Mouse (Mus musculus): ENCODE data around the gene Inppl1. TPM values are rescaled to one million over a fixed set of nuclear protein-coding genes. Genes with fewer than 3 reads are reported as not detected.

Gene Inppl1
- 100 to 1,000 TPM in 25 of 26 experiments, 10 to 100 TPM in 1; 81.5 to 370 (median 203) TPM for total RNA-seq (2018; cell fraction: chromatin; rRNA removed)
- 10 to 100 TPM; 38.5 to 75.5 (median 63.8) TPM for total RNA-seq (2018; cell fraction: cytosol; rRNA removed)
- total RNA-seq (2018; cell fraction: nucleus; rRNA removed) = 100 to 1,000 TPM in 19 of 26 experiments, 10 to 100 TPM in 7; 63.1 to 228 (median 121) TPM
- 63.7 to 85.3 TPM (median 76.3 TPM) in 3 replicates for polyA plus RNA-seq (2018)

DNA sequence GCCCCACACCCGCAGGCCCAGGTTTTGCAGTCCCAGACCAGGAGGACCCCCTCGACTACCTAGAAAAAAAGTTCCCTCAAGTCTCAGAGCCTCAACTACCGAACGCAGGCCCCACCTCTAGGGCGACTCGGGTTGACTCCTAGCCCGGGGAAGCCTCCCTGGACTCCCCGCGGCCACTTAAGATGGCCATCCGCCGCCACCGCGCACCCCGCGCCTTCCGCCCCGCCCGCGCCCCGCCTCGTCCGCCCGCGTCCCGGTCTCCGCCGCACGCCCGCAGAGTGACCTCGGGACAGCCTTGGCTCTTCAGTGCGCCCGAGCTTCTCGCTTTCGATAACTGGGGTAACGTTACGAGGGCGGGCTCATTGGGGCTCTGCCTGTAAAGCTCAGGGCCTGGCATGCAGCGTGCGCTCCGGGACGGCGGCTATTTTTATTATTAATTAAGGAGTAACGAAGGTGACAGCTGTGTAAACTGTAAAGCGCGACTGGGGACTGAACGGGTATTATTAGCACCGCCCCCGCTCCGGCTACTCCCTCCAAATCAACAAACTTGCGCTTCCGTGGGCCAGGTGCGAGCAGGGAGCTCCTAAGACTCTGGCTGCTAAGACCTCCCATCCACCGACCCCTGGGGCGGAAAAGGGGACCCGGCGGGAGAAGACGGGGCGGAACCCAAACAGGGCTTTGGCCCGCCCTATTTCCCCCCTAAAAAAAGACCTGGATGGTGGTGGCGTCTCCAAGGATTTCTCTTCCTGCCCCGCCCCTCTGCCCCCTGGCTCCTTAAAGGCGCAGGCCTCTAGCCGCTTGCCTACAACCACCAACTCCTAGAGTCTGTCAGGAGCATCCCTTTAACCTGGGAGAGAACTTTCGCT lies at the start of gene Inppl1:
TSS of gene Inppl1 (minus strand) at position 624 of the 866 bp plus-strand sequence.
- Histone ChIP-seq H3K79me2 (ENCODE audit: inconsistent target) (peaks cover 45% of the 10 kb centered on the region), H3K27ac (peak within 1 kb of the TSS; percentile 74), H3K4me3 (ENCODE audit: inconsistent target) (peak within 1 kb of the TSS; percentile 82), H3K36me3 (ENCODE audit: inconsistent target) (peaks cover 18% of the 10 kb centered on the region)
- 5% methylated on average over 62 of the region's 64 CpGs for WGBS (ENCODE audit: missing documents)

DNA sequence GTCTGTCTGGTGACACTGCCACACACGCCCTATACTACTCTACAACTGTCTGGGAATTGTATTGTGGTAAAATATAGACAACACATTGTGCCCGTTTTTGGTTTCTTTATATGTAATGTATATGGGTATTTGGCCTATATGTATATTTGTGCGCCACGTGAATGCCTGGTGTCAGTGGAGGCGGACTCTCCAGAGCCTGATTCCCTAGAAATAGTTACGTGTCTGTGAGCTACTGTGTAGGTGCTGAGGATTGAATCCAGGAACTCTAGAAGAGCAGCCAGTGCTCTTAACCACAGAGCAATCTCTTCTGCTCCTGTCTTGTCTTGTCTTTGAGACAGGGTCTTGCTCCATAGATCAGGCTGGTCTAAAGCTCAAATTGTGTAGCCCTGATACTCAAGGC lies 48.2 kb upstream of the Inppl1 start:
- Histone ChIP-seq H3K79me2 (ENCODE audit: inconsistent target) (no peaks in the 10 kb centered on the region), H3K36me3 (ENCODE audit: inconsistent target) (peaks cover 39% of the 10 kb centered on the region; the same call in 1 of the 2 replicates), H3K27ac (no peak overlapping the region), H3K4me3 (ENCODE audit: inconsistent target) (no peak overlapping the region)
- 92% methylated on average over 6 of the region's 6 CpGs for WGBS (ENCODE audit: missing documents)

DNA sequence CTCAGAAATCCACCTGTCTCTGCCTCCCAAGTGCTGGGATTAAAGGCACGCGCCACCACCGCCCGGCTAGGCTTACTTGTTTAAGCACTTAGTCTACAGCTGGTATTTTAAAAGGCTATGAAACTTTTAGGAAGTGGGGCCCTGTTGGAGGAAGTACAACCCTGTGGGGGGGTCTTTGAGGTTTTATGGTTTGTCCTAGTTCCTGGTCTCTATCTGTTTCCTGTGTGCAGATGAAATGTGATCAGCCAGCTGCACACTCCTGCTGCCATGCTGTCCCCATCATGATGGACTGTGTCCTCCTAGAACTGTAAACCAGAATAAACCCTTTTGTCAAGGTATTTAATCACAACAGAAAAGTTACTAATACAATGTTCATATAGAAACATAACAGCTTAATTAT lies 46.1 kb upstream of the Inppl1 start:
- 83% methylated on average over 1 of the region's 4 CpGs for WGBS (ENCODE audit: missing documents)
- Histone ChIP-seq H3K36me3 (ENCODE audit: inconsistent target) (peaks cover 42% of the 10 kb centered on the region; the same call in 1 of the 2 replicates), H3K4me3 (ENCODE audit: inconsistent target) (no peak overlapping the region), H3K27ac (no peak overlapping the region), H3K79me2 (ENCODE audit: inconsistent target) (no peaks in the 10 kb centered on the region)

DNA sequence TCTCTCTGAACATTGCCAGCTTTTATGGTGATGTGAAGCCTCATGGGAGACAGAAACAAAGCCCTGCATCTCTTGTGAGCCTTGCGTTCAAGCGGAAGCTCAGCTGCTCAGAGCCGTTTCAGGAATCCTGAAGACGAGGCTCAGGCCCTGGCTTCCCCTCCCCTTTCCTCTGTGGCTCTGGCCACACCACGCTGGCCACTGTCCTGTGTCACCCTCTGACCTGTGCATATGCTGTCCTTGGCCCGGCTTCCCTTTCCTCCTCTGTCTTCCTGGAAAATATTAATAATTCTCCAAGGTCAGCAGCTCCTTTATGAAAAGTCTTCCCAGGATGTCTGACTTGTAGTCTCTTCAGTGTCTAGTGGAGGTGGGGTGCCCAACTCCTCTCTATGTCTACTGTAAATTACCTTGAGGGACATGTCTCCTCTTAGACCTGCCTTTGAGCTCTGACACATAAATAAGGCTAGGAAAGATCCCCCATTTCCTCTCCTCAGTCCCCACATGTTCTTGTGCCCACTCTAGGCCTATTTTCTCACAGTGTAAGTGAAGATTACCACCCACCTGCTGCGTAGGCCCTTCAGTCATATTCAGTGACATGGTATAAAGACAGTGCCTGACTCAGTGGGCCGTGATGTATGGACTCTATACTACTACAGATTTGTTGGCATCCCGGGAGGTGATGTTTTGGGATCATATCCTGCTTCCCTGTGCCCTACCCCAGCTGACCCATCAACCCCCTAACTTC lies 44.6 kb upstream of the Inppl1 start:
- Histone ChIP-seq H3K27ac (no peak overlapping the region), H3K4me3 (ENCODE audit: inconsistent target) (no peak overlapping the region)

DNA sequence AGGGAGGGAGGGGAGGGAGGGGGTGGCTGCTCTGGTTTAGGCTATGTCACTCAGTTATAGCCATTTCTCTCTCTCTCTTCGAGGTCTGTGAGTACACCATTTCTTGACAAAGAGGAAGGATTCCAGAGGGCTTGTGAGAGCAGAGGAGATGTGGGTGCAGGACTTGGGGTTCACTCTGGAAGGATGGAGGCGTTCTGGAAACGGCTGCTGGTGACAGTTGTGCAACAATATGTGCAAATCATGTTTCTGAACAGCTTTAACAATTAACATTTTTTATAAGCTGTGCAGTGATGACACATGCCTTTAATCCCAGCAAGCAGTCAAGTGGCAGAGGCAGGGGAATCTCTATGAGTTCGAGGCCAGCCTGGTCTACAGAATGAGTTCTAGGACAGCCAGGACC lies 42.8 kb upstream of the Inppl1 start:
- no peak overlapping the region for H3K4me3 ChIP-seq (ENCODE audit: inconsistent target)
- H3K36me3 ChIP-seq (ENCODE audit: inconsistent target) = peaks cover 37% of the 10 kb centered on the region; the same call in 1 of the 2 replicates
- H3K79me2 ChIP-seq (ENCODE audit: inconsistent target) = no peaks in the 10 kb centered on the region
- 59% methylated on average over 4 of the region's 4 CpGs for WGBS (ENCODE audit: missing documents)
- no peak overlapping the region for H3K27ac ChIP-seq

More for the DNA sequence above, 44.6 kb upstream of the Inppl1 start:
- Histone ChIP-seq H3K36me3 (ENCODE audit: inconsistent target) (peaks cover 42% of the 10 kb centered on the region; the same call in 1 of the 2 replicates), H3K79me2 (ENCODE audit: inconsistent target) (no peaks in the 10 kb centered on the region)
- WGBS (ENCODE audit: missing documents) = 91% methylated on average over 9 of the region's 9 CpGs

DNA sequence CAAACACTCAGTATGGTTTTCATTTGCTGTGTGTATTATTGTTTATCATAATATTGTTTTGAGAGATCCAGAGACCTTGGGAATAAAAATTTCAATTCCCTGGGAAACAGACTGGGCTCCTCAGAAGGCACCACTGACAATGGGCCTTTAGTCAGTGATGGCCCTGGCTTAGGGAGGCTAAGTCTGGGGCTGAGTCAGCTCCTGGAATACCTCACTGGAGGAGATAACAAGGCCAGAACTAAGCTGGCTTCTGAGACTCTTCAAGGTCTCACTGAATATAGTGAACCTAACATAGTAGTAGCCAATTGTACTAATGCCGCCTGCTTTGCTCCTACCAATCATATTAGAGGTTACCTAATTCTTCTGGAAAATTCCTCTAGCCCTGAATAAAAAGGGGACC lies 37.9 kb upstream of the Inppl1 start:
- Histone ChIP-seq H3K27ac (no peak overlapping the region), H3K4me3 (ENCODE audit: inconsistent target) (no peak overlapping the region), H3K79me2 (ENCODE audit: inconsistent target) (no peaks in the 10 kb centered on the region; the same call in 1 of the 2 replicates), H3K36me3 (ENCODE audit: inconsistent target) (peaks cover under 1% of the 10 kb centered on the region; the same call in 1 of the 2 replicates)
- 100% methylated on average over 1 of the region's 1 CpGs for WGBS (ENCODE audit: missing documents)

DNA sequence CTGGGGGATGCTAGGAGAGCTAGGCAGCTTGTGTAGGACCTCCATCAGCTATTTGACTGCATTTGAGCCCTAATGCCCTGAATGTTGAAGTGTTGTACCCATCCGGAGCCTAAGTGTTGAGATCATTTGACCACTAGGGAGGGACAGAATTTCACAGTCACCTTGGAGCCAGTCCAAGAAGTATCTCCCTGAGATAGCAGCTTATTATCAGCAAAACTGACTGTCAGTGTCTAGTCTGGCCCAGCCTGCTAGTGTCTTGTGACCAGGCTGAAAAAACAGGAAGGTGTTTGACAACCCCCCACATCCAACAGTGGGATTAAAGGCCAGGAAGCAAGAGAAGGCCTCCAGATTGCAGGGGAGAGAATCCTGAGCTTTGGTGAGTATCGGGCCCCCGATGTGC lies 33.3 kb upstream of the Inppl1 start:
- H3K36me3 ChIP-seq (ENCODE audit: inconsistent target) = no peaks in the 10 kb centered on the region
- peak overlapping the region; percentile 7; the same call in 1 of the 2 replicates for H3K4me3 ChIP-seq (ENCODE audit: inconsistent target)
- H3K79me2 ChIP-seq (ENCODE audit: inconsistent target) = no peaks in the 10 kb centered on the region; the same call in 1 of the 2 replicates
- WGBS (ENCODE audit: missing documents) = 87% methylated on average over 3 of the region's 3 CpGs
- peak overlapping the region; percentile 66 for H3K27ac ChIP-seq

DNA sequence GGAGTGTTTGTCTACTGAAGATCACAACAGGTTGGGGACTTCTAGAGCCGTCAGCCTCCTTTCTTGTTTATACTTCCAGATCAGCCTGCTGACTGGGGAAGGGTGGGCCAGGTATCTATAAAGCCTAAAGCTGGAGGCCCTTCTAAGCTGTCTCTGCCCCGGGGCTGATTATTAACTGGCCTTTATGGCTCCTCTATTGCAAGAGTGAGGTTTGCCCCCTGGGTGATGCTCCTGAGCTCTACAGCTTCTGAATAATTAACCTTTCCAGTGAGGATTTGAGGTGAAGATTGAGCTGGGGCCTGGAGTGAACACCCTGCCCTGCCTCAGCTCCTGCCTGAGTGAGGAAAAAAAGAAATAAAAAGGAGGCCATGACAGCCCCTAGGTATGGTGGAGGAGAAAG lies 32.6 kb upstream of the Inppl1 start, which contains the start of gene Folr1:
TSS of gene Folr1 (minus strand) at position 160 of the 400 bp plus-strand sequence.
- WGBS (ENCODE audit: missing documents) = 88% methylated on average over 2 of the region's 2 CpGs
- no peaks in the 10 kb centered on the region for H3K36me3 ChIP-seq (ENCODE audit: inconsistent target)
- peak within 1 kb of the TSS; percentile 66 for H3K27ac ChIP-seq
- H3K79me2 ChIP-seq (ENCODE audit: inconsistent target) = no peaks in the 10 kb centered on the region; the same call in 1 of the 2 replicates
- H3K4me3 ChIP-seq (ENCODE audit: inconsistent target) = peak within 1 kb of the TSS; percentile 7; the same call in 1 of the 2 replicates

DNA sequence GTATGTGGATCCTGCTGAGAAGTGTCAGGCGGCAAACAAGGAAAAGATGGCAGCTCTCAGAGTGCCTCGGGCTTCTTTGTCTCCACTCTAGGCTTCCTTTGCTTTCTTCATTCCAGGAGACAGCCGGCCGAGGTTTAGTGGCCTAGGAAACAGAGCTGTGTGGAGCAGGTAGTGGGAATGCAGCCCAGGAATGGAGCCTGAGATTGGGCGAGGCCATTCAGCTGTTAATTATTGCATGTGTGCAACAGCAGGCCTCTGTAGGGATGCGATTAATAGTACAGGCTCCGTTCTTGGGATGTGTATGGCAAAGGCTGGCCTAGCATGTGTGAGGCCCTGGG lies 31.1 kb upstream of the Inppl1 start:
- Histone ChIP-seq H3K4me3 (ENCODE audit: inconsistent target) (no peak overlapping the region), H3K79me2 (ENCODE audit: inconsistent target) (no peaks in the 10 kb centered on the region; the same call in 1 of the 2 replicates), H3K27ac (no peak overlapping the region), H3K36me3 (ENCODE audit: inconsistent target) (no peaks in the 10 kb centered on the region)
- 93% methylated on average over 7 of the region's 7 CpGs for WGBS (ENCODE audit: missing documents)

DNA sequence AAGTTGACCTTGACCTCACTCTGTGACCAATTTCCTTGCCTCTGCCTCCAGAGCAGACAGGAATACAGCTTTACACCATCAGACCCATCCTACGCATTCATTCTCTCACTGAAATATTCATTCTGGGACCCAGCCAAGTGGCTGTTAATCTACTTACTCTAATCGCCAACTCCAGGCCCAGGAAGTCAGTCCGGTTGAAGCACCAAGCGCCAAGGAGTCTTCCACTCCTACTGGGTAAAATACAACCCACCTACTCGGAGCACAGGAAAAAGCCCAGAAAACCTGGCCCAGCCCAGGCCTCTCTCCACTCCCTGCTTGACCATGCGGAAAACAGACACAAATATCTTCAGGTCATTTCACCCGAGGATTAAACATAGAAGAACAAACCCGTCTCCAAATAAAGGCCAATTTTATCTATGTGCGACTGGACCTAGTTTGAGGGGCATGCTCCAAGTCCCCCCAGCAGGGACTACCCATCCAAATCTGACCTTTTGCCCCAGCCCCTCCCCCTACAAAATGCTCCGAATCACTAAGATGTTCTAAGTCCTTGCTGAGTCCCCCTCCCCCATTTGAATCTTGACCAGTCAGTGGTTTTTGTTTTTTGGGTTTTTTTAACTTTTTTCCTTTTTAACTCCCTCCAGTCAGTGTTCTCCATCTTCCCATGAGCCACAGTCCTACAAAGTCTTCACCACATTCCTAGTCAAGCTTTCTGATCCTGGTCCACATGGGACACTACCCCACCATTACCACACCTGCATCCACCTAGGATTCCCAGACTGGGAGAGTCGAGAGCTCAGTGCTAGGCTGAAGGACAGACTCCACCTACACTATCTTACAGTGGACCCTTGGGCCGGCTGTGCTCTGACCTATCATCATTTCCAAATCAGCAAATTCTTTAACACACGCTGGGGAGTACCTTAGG lies 30.5 kb upstream of the Inppl1 start:
- no peak overlapping the region for H3K4me3 ChIP-seq (ENCODE audit: inconsistent target)
- no peaks in the 10 kb centered on the region for H3K36me3 ChIP-seq (ENCODE audit: inconsistent target)
- WGBS (ENCODE audit: missing documents) = 95% methylated on average over 13 of the region's 13 CpGs
- no peaks in the 10 kb centered on the region; the same call in 1 of the 2 replicates for H3K79me2 ChIP-seq (ENCODE audit: inconsistent target)
- no peak overlapping the region for H3K27ac ChIP-seq

DNA sequence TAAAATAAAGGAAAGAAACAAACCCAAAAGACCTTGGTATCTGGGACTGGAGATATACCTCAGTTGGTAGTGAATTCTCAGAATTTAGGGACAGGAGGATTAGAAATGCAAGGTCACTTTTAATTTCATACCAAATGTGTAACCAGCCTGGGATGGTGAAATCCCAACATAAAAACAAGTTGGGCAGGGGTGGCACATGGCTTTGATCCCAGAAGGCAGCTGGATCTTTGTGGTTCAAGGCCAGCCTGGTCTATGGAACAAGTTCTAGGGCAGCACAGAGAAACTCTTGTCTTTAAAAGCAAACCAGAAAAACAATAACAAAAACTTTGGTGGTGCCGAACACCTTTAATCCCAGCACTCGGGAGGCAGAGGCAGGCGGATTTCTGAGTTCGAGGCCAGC lies 29.5 kb upstream of the Inppl1 start:
- no peaks in the 10 kb centered on the region for H3K36me3 ChIP-seq (ENCODE audit: inconsistent target)
- H3K79me2 ChIP-seq (ENCODE audit: inconsistent target) = no peaks in the 10 kb centered on the region; the same call in 1 of the 2 replicates
- no peak overlapping the region for H3K4me3 ChIP-seq (ENCODE audit: inconsistent target)
- 100% methylated on average over 1 of the region's 4 CpGs for whole genome bisulfite sequencing (ENCODE audit: missing documents)
- no peak overlapping the region for H3K27ac ChIP-seq

DNA sequence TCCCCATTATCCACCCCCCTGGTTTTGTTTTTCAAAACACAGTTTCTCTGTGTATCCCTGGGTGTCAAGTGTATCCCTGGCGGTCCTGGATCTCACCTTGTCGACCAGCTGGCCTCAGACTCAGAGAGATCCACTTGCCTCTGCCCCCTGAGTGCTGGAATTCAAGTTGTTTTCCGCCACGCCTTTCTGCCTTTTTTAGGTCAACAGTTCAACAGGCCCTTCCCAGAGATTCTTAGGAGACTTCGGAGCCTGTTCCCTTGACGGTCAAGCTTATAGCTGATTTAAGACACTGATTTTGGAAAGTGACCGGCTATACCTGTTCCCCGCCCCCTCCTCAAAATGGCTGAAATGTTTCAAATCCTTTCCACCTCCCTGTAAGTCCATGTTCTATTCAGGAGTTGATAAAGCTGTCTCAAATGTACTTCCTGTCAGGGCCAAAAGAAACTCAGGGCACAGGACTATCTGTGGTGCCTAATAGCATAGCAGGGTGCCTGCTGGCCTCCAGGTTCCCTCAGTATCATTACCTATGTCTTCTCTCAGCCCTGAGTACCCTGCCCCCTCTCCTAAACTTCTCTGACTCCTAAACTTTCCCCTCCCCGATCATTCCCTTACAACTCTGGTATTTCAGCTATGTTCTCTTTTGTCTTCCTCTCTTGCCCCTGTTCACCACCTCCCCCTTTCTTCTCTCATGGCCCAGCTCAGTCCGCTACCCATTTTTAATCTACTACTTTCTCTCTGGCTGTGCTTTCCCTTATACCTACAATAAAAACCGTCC lies 28.6 kb upstream of the Inppl1 start:
- 90% methylated on average over 11 of the region's 11 CpGs for WGBS (ENCODE audit: missing documents)
- Histone ChIP-seq H3K27ac (no peak overlapping the region), H3K79me2 (ENCODE audit: inconsistent target) (no peaks in the 10 kb centered on the region), H3K36me3 (ENCODE audit: inconsistent target) (no peaks in the 10 kb centered on the region), H3K4me3 (ENCODE audit: inconsistent target) (no peak overlapping the region)

DNA sequence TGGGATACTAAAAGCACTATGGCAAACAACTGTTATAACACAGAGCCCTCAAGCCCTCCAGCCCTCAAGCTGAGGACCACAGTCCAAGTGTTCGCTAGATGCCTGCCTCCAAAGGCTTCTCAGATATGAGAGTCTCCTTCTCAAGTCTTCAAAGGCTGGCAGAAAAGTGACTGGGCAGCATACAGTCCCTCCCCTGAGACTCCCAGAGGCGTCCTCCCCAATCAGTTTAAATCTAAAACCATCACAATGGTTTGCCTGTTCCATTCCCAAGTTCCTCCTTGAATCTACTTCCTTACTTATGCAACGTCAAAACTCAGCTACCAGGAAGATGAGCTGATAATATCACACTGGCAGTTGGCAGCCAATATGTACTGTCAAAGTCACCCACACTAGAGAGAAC lies 25.4 kb upstream of the Inppl1 start, which contains the start of gene Anapc15:
TSS of gene Anapc15 (plus strand) at position 301 of the 400 bp plus-strand sequence.
- Histone ChIP-seq H3K79me2 (ENCODE audit: inconsistent target) (no peaks in the 10 kb centered on the region), H3K4me3 (ENCODE audit: inconsistent target) (no peak within 1 kb of the TSS), H3K36me3 (ENCODE audit: inconsistent target) (no peaks in the 10 kb centered on the region), H3K27ac (no peak within 1 kb of the TSS)
- WGBS (ENCODE audit: missing documents) = 39% methylated on average over 3 of the region's 3 CpGs
